Mouse (Mus musculus): Measurements from ENCODE around the gene Pcx. TPM values are rescaled to one million over a fixed set of nuclear protein-coding genes. Genes with fewer than 3 reads are reported as not detected.

Gene Pcx
- total and polyA plus RNA-seq, 2 experiments from 2014 or later: 50.5 to 84.0 TPM

DNA sequence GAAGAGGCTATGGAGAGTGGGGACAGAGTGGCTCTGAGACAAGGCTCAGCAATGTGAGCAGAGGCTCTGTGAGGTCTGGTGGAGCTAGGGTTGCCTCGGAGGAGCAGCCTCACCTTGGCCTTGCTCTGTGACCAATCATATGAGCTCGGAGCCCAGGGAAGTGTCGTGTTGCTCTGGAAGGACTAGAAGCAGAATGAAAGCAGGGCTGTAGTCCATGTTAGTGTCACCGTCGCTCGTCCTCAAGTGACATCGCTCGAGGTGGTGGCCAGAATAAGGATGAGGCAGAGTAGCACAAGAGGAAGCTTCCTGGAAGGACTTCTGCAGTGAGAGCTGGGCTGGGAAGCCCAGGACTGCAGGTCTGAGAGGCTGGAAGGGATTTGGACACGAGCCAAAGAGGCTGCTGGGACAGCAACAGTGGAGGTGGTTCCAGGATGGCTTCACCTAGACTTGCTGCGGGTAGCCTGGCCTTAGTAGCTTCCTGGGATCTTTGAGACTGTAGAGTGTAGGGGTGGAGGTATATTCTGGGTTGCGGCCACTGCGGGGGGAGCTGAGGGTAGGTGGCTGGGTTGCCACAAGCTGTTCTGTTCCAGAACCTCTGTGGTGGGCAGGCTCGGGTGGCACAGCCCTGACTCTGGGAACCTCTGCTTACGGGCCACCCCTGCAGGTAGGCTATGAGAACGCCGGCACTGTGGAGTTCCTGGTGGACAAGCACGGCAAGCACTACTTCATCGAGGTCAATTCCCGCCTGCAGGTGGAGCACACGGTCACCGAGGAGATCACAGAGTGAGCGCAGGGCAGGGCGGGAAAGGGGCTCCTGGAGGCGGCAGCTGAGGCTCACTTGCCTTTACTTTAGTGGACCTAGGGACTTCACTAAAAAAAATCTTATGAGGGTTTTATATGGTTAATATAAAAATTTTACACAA is 93.8 kb downstream of the Pcx start:
- WGBS: 40% methylated on average over 24 of the region's 24 CpGs
- Histone ChIP-seq H3K36me3 (ENCODE audit: insufficient read depth, low read length) (no peaks in the 10 kb centered on the region), H3K9me3 (ENCODE audit: low read length) (no peaks in the 10 kb centered on the region), H3K4me1 (ENCODE audit: insufficient read depth, low read length) (no peaks in the 10 kb centered on the region), H3K27me3 (ENCODE audit: insufficient read depth, low read length) (no peaks in the 10 kb centered on the region), H3K4me2 (ENCODE audit: low read depth, low read length) (no peak overlapping the region), H3K9ac (replicated peaks; ENCODE audit: low read length) (no peak overlapping the region), H3K27ac (no peak overlapping the region), H3K4me3 (ENCODE audit: low read length) (no peak overlapping the region)
- TF ChIP-seq CTCF (IDR thresholded peaks at IDR 0.05; ENCODE audit: low read depth): peak; percentile 66
- DNase-seq (ENCODE audit: low spot score): peak; percentile 52
- peak; percentile 70; the same call in 1 of the 2 replicates for ATAC-seq

DNA sequence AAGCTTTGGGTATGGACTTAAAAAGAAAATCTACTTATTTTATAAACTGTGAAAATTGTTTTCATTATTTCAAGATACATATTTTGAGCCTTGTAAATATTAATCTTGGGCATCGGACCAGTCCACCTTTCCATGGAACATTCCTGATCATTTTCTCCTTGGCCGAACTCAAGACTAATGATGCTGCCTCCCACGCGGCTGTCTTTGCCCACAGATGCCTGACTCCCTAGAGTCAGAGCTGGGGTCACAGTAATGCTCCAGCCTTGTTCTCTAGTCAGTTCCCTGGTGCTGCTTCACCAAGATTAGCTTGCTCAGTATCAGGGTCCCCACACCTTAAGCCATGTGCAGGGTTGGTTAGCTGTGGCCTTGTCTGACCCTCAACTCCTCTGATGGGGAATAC is 95.4 kb downstream of the Pcx start:
- H3K4me2 ChIP-seq (ENCODE audit: low read depth, low read length): no peak overlapping the region

DNA sequence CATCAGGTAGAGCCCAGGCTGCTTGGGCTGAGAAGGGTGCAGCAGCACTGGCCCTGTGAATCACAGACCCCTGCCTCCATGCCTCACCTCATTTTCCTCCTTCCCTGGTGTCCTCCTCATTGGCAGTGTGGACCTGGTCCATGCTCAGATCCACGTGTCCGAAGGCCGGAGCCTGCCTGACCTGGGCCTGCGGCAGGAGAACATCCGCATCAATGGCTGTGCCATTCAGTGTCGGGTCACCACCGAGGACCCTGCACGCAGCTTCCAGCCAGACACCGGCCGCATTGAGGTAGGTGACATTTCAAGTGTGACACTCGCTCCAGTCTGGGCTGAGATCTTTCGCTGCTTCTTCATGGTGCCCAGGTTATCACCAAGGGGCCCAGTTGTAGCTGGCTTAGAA is 97.1 kb downstream of the Pcx start:
- no peaks in the 10 kb centered on the region for H3K27me3 ChIP-seq (ENCODE audit: insufficient read depth, low read length)
- DNase-seq (ENCODE audit: low spot score) (no peak), ATAC-seq (no peak)
- H3K9me3 ChIP-seq (ENCODE audit: low read length): no peaks in the 10 kb centered on the region
- H3K36me3 ChIP-seq (ENCODE audit: insufficient read depth, low read length): peaks cover 14% of the 10 kb centered on the region
- H3K4me2 ChIP-seq (ENCODE audit: low read depth, low read length): no peak overlapping the region
- no peak for TF ChIP-seq CTCF (IDR thresholded peaks at IDR 0.05; ENCODE audit: low read depth)
- H3K27ac ChIP-seq: no peak overlapping the region
- H3K9ac ChIP-seq (replicated peaks; ENCODE audit: low read length): no peak overlapping the region
- no peak overlapping the region for H3K4me3 ChIP-seq (ENCODE audit: low read length)
- no peaks in the 10 kb centered on the region for H3K4me1 ChIP-seq (ENCODE audit: insufficient read depth, low read length)
- 89% methylated on average over 12 of the region's 12 CpGs for WGBS

More for the DNA sequence above, 95.4 kb downstream of the Pcx start:
- Histone ChIP-seq H3K27me3 (ENCODE audit: insufficient read depth, low read length) (no peaks in the 10 kb centered on the region), H3K36me3 (ENCODE audit: insufficient read depth, low read length) (no peaks in the 10 kb centered on the region), H3K4me3 (ENCODE audit: low read length) (no peak overlapping the region), H3K9ac (replicated peaks; ENCODE audit: low read length) (no peak overlapping the region), H3K27ac (no peak overlapping the region), H3K9me3 (ENCODE audit: low read length) (no peaks in the 10 kb centered on the region), H3K4me1 (ENCODE audit: insufficient read depth, low read length) (no peaks in the 10 kb centered on the region)
- 88% methylated on average over 4 of the region's 4 CpGs for WGBS
- DNase-seq (ENCODE audit: low spot score): no peak
- no peak for TF ChIP-seq CTCF (IDR thresholded peaks at IDR 0.05; ENCODE audit: low read depth)
- no peak for ATAC-seq

DNA sequence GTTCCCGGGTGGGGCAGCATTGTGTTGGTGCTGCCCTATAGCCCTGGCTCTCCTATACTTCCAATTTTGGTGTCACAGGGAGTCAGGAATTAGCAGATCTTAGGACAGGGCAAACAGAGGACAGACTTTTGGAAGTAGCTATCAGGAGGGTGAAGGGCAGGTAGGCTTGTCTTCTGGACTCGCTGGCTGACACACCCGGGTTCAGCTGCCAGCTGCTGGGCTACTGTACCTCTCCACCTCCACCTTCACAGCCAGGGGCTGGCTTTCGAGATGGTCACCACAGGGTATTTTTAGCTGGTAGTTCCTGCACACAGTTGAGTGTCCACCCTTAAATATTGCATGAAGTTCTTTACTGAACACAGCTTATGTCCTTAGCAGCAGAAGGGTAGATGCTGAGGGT is 98.2 kb downstream of the Pcx start:
- Histone ChIP-seq H3K27ac (no peak overlapping the region), H3K4me1 (ENCODE audit: insufficient read depth, low read length) (peaks cover 6% of the 10 kb centered on the region; the same call in 1 of the 2 replicates), H3K4me3 (ENCODE audit: low read length) (no peak overlapping the region), H3K9ac (replicated peaks; ENCODE audit: low read length) (no peak overlapping the region), H3K27me3 (ENCODE audit: insufficient read depth, low read length) (no peaks in the 10 kb centered on the region), H3K36me3 (ENCODE audit: insufficient read depth, low read length) (peaks cover 21% of the 10 kb centered on the region), H3K4me2 (ENCODE audit: low read depth, low read length) (no peak overlapping the region), H3K9me3 (ENCODE audit: low read length) (no peaks in the 10 kb centered on the region)
- ATAC-seq (no peak), DNase-seq (ENCODE audit: low spot score) (no peak)
- WGBS: 82% methylated on average over 4 of the region's 4 CpGs
- no peak for TF ChIP-seq CTCF (IDR thresholded peaks at IDR 0.05; ENCODE audit: low read depth)

DNA sequence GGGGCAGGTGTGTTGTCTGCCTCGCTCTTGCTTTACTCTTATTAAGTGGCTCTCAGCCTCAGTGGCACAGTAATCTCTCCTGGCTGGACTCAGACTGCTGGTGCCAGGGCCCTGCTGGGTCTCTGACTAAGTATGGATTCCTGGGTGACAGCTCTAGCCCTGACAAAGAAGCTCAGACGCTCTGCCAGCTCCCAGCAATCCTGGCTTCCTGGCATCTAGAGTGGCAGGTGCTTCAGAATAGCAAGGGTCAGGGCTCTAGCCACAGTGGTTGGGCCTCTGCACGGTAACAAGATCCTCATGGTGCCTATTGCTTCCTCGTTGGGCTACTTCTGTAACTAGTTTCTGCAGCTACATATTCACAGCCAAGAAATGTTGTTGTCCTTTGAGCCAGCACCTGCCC is 99.8 kb downstream of the Pcx start:
- WGBS: 32% methylated on average over 4 of the region's 4 CpGs
- H3K4me3 ChIP-seq (ENCODE audit: low read length): no peak overlapping the region
- ATAC-seq: no peak

DNA sequence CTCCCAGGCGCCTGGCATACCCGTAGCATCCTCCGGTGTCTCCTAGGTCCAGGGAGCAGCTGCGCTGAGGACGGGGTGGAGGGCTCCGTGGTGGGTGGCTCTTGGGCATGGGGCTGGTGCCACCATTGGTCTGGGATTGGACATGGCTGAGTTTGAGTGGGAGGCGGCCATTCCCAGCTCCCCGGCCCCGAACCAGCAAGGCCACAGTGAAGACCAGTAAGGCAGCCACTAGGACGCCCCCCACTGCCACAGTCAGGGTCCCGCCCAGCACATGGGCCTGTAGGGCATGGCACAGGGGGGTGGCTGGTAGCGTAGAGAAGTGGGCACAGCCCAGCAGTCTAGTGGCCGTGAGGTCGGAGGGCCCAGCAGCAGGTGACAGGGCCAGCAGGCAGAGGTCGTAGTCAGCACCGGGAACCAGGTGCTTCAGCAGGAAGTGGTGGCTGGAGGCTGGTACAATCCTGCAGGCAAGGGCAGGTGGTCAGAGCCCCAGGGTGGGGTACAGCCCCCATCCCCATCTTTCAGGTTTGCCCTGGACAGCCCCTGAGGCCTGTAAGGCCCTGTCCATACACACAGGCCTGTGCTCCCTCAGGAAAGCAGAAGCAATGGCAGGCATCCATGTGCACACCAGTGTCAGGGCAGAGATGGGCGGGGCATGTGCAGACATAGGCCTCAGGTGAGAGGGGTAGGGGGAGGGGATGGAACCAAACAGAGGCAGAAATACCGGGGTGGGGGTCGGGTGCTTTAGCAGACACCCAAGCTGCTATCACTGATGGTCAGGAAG is 102.1 kb downstream of the Pcx start:
- H3K27ac ChIP-seq: no peak overlapping the region
- 84% methylated on average over 19 of the region's 19 CpGs for WGBS
- no peaks in the 10 kb centered on the region for H3K27me3 ChIP-seq (ENCODE audit: insufficient read depth, low read length)
- H3K36me3 ChIP-seq (ENCODE audit: insufficient read depth, low read length): peaks cover 21% of the 10 kb centered on the region
- H3K9me3 ChIP-seq (ENCODE audit: low read length): no peaks in the 10 kb centered on the region
- H3K4me2 ChIP-seq (ENCODE audit: low read depth, low read length): 0 out of 2 replicates have a peak overlapping the region, but pooled peaks have one; percentile 3
- ATAC-seq (no peak), DNase-seq (ENCODE audit: low spot score) (no peak)
- TF ChIP-seq CTCF (IDR thresholded peaks at IDR 0.05; ENCODE audit: low read depth): no peak
- H3K4me3 ChIP-seq (ENCODE audit: low read length): no peak overlapping the region
- H3K9ac ChIP-seq (replicated peaks; ENCODE audit: low read length): no peak overlapping the region
- peaks cover 23% of the 10 kb centered on the region for H3K4me1 ChIP-seq (ENCODE audit: insufficient read depth, low read length)

More for the DNA sequence above, 99.8 kb downstream of the Pcx start:
- DNase-seq (ENCODE audit: low spot score): no peak
- Histone ChIP-seq H3K27ac (no peak overlapping the region), H3K36me3 (ENCODE audit: insufficient read depth, low read length) (peaks cover 21% of the 10 kb centered on the region), H3K4me1 (ENCODE audit: insufficient read depth, low read length) (peaks cover 17% of the 10 kb centered on the region), H3K4me2 (ENCODE audit: low read depth, low read length) (no peak overlapping the region), H3K9ac (replicated peaks; ENCODE audit: low read length) (no peak overlapping the region), H3K9me3 (ENCODE audit: low read length) (no peaks in the 10 kb centered on the region), H3K27me3 (ENCODE audit: insufficient read depth, low read length) (no peaks in the 10 kb centered on the region)
- no peak for TF ChIP-seq CTCF (IDR thresholded peaks at IDR 0.05; ENCODE audit: low read depth)
